8 mouse cellular contexts compared by ENCODE assay signal in genomic region chr13:107113949-107114690, GRCm38 (mm10).
DNase-seq lines count a peak whose midpoint lies in the region; ATAC-seq lines count a peak whose summit lies in the region.

No protein-coding gene starts in this region.

- no peak overlapping the region for H3K9ac ChIP-seq in hindbrain, embryonic 13.5 days

- WGBS in hindbrain, embryonic 13.5 days: 60% methylated on average over 22 of the region's 22 CpGs

- no peak overlapping the region for H3K4me3 ChIP-seq in hindbrain, embryonic 13.5 days

- no peaks in the 10 kb centered on the region for H3K36me3 ChIP-seq in hindbrain, embryonic 13.5 days

- peak; percentile 64 for DNase-seq in T-cell, adult 2 months (ENCODE audit: low spot score)
- DNase-seq in cerebellum, adult 9-11 months: peak; percentile 62
- peak; percentile 76 to 98 for DNase-seq in frontal cortex, adult 2 months (ENCODE audit: extremely low spot score in 1 of 2, low spot score in 1 of 2)
- DNase-seq in layer of hippocampus, postnatal 25 days (ENCODE audit: extremely low spot score in 1 of 2, low spot score in 1 of 2): peak; percentile 83 to 99
- peak; percentile 87 for DNase-seq in right cerebral cortex, adult 18-20 months
- peak; percentile 51 for DNase-seq in urinary bladder, adult 2 months (ENCODE audit: low spot score)

- no peak overlapping the region for H3K27ac ChIP-seq in hindbrain, embryonic 13.5 days

- H3K27me3 ChIP-seq in hindbrain, embryonic 13.5 days: no peaks in the 10 kb centered on the region

- no peaks in the 10 kb centered on the region for H3K9me3 ChIP-seq in hindbrain, embryonic 13.5 days

- H3K4me1 ChIP-seq in hindbrain, embryonic 13.5 days (replicated peaks): peaks cover 4% of the 10 kb centered on the region

- no peak overlapping the region for H3K4me2 ChIP-seq in hindbrain, embryonic 13.5 days

- peak; percentile 72 for ATAC-seq in hindbrain, embryonic 13.5 days (ENCODE audit: low FRiP score)
- ATAC-seq in megakaryocyte, adult 5-6 weeks (ENCODE audit: poor library complexity, severe bottlenecking): peak; percentile 82
